Mouse (Mus musculus) adrenal gland, postnatal 10 days (tissue): ENCODE measurements around the gene Vtcn1. TPM values are rescaled to one million over a fixed set of nuclear protein-coding genes. Genes with fewer than 3 reads are reported as not detected.

Experiments used
- DNase-seq: peaks from one replicate; pipeline ENCODE4 v3.0.0; 2021; ENCODE audit warnings: mixed read lengths
- total RNA-seq, 2 experiments: library from RNA; stranded (reverse); gene quantifications; 2 replicates each; pipeline ENCODE4 v1.2.3; 2021

Gene Vtcn1
- total RNA-seq, 2 experiments from 2014 or later: 0.18 to 0.55 TPM

DNA sequence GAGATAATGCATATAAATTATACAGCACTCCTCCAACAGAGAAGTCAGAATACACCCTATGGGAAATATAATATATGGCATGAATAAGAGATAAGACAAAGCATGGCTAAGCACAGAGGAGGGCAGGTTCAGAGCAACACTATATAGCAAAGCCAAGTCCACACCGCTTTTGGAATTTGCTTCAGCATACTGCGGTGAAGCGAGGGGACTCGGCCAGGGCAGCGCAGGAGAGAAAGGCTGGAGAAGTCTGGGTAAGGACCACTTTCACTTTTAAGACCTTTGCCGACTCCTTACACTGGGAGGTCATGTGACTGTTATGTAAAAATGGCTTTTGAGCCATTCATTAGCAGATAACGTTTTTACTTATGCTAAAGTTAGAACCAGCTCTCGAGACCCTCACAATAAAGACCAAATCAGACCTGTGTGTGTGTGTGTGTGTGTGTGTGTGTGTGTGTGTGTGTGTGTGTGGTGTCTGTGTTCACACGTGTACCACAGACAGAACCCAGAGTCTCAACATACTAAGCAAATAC is 95.4 kb downstream of the Vtcn1 start:
- DNase-seq: no peak

DNA sequence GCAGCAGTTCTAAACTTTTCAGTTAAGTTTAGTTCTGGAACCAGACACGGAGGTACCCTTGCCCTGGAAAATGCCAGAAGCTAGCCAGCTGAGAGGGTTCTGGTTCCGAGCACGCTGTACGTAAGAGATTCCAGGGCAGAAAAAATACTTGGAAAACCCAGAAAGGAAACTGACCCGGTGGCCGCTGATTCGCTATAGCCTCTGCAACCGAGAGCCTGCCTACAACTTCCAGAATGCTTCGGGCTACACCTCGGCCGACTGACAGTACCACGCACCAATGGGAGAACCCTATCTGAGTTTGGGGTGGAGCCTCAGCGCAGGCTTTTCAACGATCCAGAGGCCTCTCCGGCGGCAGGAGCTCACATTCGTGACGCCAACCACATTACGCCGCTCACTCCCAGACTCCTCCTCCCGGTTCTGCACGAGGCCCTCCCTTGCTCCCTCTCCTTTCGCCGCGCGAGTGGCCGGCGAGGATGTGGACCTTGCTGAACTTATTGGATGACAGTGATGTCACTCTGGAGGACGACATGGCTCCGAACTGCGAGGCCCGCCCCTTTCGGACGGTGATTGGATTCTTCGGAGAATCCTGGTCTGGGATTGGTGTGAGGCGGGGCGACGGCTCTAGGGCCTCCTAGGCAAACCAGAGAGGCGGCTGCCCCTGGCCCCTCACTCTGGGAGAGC is 96.7 kb downstream of the Vtcn1 start, which contains the start of gene Trim45:
TSS of gene Trim45 (plus strand) at position 378 of the 681 bp plus-strand sequence.
- DNase-seq: peak; percentile 97

DNA sequence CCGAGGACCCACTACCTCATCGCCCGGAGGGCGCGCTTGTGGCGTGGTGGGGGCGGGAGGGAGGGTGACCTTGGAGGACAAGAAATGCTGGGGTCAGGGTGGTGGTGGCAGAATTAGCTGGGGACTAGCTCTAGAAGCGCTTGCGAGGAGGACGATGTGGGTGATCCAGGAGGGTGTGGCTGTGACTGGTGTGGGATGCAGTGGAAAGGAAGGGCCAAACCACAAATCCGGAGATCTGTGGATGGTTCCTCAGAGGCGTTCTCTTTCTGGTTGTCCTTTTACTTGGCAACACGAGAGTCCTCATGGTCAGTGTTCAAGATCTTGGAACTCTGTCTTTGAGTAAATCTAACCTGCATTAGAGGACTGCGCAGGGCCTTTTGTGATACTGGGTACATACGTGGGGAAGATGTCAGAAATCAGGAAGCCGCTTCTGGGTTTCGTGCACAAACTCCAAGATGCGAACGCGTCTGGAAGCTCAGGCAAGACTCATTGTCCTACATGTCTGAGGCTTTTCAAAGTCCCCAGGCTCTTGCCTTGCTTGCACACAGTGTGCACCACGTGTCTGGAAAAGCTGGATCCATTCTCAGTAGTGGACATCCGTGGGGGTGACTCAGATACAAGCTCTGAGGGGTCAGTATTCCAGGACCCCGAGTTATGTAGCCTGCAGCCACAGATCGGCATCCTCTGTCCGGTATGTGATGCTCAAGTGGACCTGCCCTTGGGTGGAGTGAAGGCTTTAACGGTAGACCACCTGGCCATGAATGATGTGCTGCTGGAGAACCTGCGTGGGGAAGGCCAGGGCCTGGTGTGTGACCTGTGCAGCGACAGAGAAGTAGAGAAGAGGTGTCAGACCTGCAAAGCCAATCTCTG is 97.5 kb downstream of the Vtcn1 start:
- no peak for DNase-seq

DNA sequence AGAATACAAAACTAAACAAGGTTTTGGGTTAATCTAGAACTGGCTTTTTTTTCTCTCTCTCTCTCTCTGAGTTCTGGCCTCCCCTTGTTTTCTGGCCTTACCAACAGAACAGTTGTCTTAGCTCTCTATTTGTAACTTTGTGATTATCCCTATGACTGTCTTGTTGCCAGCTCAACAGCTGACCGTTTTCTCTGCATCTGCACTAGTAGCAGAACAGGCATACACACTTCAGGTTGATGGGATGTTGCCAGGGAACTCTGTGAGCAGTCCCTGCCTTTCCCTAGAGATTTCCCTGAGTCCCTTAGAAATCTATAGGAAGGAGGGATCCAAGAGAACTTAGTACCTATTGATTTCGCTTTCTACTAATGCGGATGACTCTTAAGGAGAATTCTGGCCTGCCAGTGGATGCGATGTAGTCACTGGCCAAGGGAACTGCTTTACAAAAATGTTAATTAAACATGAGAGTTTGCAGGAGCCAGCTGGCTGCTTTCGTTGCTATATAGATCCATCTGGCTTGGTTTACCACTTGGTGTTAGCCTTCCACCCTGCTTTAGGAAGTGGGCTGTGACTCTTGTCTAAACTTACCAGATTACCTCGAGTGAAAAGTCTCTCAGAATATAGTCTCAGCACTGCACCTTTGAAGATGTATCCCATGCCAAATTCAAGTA is 98.9 kb downstream of the Vtcn1 start:
- no peak for DNase-seq

DNA sequence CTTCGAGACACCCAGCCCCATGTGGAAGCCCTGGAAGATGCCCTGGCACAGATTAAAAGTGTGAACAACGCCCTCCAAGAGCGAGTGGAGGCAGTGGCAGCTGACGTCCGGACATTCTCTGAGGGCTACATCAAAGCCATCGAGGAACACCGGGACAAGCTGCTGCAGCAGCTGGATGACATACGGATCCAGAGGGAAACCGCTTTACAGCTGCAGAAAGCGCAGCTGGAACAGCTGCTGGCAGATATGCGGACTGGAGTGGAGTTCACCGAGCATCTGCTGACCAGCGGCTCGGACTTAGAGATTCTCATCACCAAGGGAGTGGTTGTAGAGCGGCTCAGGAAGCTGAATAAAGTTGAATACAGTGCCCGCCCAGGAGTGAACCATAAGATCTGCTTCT is 99.9 kb downstream of the Vtcn1 start:
- no peak for DNase-seq

DNA sequence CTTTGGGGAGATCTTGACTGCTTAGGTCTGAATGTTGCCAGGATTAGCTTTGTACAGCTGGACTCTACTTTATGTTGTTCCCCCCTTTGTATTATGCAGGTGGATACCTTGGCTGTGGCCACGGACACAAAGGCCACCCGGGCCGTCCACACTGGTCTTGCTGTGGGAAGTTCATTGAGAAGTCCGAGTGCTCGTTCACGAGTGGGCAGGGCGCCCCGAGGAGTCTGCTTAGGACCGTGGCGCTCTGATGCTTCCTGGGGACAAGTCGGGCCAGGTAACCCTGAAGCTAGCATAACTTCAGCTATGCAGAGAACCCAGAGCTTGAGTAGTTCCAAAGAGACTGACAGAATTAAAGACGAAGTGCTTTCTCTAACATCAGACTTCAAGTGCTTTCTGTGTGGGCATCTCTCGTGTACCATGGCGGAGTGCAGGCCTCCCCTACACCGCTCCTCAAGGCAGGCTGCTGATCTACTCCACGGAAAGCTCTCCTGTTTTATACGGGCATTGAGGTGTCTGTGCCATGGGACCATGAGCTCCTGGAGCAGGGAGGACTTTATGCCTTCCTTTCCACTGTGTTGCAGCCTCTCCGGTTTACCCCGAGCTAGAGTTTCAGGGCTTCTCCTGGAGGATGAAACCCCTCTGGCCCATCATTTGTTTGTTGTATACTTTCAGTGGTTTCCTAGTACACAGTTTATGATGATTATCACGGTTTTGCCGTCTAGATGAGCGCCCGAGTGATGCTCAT is 106.2 kb downstream of the Vtcn1 start:
- no peak for DNase-seq

DNA sequence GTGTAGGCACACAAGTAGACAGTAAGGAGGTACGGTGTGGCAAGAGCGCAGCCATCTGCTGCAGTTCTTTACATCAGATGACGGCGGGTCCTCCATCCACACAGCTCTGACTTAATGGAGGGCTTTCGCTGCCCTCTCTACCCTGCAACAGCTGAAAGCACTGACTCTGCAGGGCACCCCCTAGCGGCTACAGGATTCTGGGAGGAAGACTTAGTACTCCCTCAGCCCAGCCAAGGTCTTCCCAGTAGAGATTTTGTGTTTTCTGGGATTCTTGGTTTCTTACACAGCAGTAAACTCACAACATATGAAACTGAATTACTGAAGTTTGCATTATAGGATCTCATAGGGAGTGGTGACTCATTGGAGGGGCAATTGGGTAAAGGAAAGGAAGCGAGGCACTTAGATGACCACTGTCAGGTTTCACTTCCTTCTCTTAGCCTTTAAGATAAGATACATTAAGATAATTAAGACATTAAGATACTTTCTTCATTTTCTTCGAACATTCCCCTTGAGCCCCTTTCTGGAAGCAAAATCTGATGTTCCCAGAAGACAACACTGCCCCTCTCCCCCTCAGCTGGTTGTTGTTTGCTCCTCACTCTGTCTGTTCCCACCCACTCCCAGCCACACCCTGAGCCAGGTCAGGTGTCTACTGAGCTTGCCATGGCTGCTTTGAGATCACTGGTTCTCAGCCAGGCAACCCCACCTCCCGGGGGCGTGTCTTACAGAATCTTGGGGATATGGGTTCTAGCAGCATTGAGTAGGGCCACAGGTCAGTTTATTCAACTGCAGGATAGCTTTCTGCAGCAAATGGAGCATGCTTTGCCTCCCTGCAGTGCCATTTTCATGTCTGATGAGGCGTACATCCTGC is 107.1 kb downstream of the Vtcn1 start:
- peak; percentile 41 for DNase-seq

DNA sequence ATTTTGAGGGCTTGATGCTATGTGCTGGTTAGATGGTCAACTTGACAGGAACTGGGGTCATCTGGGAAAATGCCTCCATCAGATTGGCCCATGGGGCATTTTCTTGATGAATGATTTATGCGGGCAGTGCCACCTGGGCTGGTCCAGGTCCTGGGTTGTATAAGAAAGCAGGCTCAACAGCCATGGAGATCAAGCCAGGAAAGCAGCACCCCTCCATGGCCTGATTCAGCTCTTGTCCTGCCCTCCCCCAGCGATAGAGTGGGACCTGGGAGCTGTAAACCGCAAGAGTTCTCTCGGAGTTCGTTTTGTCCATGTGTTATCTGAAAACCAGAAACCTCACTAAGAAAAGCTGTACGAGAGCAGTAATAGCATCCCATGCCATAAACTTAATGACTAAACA is 110.3 kb downstream of the Vtcn1 start:
- no peak for DNase-seq

DNA sequence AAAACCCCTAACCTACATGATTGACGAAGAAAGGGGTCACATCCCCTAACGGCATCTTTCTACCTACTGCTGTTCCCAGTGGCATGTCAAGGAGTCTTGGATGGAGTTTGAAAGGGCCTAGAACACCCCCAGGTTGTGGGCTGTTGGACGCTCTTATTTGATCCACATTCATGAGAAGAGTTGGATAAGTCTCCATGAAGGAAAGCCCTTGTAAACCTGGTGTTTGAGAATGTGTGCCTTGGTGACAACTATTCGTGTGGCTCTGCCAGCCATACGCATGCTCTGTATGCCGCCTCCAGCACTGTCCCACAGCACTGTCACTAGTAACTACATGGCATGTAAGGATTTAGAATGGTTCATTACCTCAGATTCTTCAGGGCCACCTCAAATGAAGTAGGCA is 110.9 kb downstream of the Vtcn1 start:
- DNase-seq: no peak

DNA sequence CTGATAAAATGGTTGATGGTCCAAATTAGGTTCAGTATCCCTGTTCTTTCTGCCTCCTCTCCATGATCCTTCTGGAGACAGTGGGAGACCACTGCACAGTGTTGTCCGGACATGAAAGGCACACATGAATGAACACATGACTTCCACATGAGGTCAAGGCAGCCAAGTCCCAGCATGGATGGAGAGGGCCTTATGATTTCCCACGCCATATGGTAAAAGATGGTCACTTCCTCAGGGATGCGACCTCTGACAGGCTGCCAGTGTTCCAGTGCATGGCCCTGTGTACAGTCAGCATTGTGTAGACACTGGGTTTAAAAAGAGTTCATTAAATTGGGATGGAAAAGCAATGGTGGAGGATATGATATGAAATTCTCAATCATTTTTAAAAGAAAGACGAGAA is 113.0 kb downstream of the Vtcn1 start:
- DNase-seq: no peak

DNA sequence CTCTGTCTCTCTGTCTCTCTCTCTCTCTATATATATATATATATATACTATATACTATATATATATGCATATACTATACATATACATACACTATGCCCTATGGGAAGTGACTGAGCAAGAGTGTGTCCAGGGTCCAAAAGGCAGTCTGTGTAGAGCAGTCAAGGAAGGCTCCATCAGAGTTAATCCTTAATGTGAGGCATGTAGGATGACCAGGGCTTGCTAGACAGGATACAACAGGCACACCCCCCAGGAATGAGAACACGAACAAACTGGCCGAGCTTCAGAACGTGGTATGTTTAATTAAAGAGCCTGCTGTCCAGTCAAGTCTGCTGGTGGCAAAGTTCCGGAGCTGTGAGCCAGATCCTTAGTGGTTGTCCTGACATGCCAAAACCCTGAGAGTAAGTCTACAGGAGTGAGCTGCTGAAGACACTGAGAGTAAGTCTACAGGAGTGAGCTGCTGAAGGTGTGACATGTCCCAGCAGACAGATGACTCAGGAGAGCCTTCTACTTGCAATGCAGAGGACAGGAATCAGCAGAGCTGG is 115.3 kb downstream of the Vtcn1 start:
- DNase-seq: no peak

Other genes with a start within 250 kb of the Vtcn1 start
- 10 to 100 TPM; 78.8 to 86.7 TPM for gene Man1a2, start 140.0 kb upstream of the Vtcn1 start, total RNA-seq
- 1 to 10 TPM; 3.9 to 5.3 TPM for gene Trim45, start 96.7 kb downstream of the Vtcn1 start, total RNA-seq
- 10 to 100 TPM in 1 of 2 experiments, 1 to 10 TPM in 1; 8.0 to 11.9 TPM for gene Ttf2, start 144.2 kb downstream of the Vtcn1 start, total RNA-seq
- under 1 TPM; 0.12 to 0.27 TPM for gene Cd101, start 204.1 kb downstream of the Vtcn1 start, total RNA-seq